Mouse (Mus musculus) heart, embryonic 10.5 days (tissue): ENCODE measurements at regions not wholly inside any gene's neighbourhood (a gene's known extent, or its start where the extent isn't known, plus 50 kb on each side); places are given as distances from the start of the nearest gene placed in this dataset.
"Not testable (repeated sequence)": the region's sequence is repeated elsewhere in the genome, so short reads cannot be mapped to it uniquely, and the experiment has no call there.

Experiments
- DNase-seq: peaks from one replicate; pipeline ENCODE4 v3.0.0-alpha.2; 2017; ENCODE audit warnings: low spot score
- H3K27ac ChIP-seq: fragments of 300-500 bp; sonication (generic); 2 replicates; pipeline ENCODE4 v1.5.1; 2016; ENCODE audit warnings: mild to moderate bottlenecking
- H3K27me3 ChIP-seq: fragments of 300-500 bp; sonication (generic); 2 replicates; pipeline ENCODE4 v1.6.1; 2016; ENCODE audit warnings: mild to moderate bottlenecking; ENCODE audit not compliant: poor library complexity, insufficient read depth, severe bottlenecking
- H3K36me3 ChIP-seq: fragments of 300-500 bp; sonication (generic); 2 replicates; pipeline ENCODE4 v1.6.1; 2016; ENCODE audit warnings: mild to moderate bottlenecking, moderate library complexity
- H3K4me1 ChIP-seq: fragments of 300-500 bp; sonication (generic); 2 replicates; pipeline ENCODE4 v1.6.1; 2016; ENCODE audit warnings: mild to moderate bottlenecking
- H3K4me3 ChIP-seq: fragments of 300-500 bp; sonication (generic); 2 replicates; pipeline ENCODE4 v1.5.1; 2016; ENCODE audit warnings: mild to moderate bottlenecking, moderate library complexity
- H3K9me3 ChIP-seq: fragments of 300-500 bp; sonication (generic); 2 replicates; pipeline ENCODE4 v1.6.1; 2016; ENCODE audit warnings: mild to moderate bottlenecking, moderate library complexity
- WGBS: fragments of 180-500 bp; shearing (Covaris S2); methylation state at CpG from one replicate; pipeline ENCODE4 v1.1.7; 2016; 5-methylcytosine and 5-hydroxymethylcytosine counted together

DNA sequence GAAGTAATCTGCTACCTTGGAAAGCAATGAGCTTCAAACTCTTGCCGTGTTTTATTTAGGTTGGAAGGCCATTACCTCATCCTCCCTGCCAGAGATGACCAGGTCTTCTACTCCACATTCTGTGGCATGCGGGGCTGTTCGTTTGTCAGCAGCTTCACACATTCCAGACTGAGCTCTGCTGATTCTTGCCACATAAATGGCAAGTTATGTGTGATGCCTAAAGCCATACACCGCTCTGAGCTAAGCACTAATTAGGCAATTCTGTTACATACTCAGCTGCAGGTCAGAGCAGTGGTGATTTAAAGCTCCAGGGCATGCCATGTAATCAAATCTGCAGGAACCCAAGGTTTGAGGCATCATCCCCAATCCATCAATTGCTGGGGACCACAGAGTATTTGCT, 106.8 kb upstream of the Mad2l1 start:
- Histone ChIP-seq H3K9me3 (no peaks in the 10 kb centered on the region), H3K27ac (no peak overlapping the region), H3K36me3 (no peaks in the 10 kb centered on the region), H3K27me3 (no peaks in the 10 kb centered on the region), H3K4me3 (no peak overlapping the region), H3K4me1 (peaks cover 4% of the 10 kb centered on the region; the same call in 1 of the 2 replicates)
- no peak for DNase-seq
- 41% methylated on average over 4 of the region's 4 CpGs for WGBS

DNA sequence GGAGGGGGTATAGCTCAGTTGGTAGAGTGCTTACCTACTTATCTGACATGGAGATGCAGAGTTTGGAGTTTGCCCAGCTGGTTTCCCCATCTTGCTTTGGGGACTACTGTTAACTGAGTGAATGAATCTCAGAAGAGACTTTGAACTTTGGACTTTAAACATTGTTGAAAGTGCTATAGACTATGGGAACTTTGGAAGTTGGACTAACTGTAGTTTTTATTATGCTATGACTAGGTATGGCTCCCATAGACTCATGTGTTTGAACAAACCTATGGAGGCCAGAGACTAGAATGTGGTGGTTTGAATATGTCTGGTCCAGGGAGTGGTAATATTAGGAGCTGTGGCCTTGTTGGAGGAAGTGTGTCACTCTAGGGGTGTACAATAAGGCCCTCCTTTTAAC, 84.8 kb upstream of the Mad2l1 start:
- not testable (repeated sequence) for H3K4me1 ChIP-seq, DNase-seq, H3K27ac ChIP-seq

DNA sequence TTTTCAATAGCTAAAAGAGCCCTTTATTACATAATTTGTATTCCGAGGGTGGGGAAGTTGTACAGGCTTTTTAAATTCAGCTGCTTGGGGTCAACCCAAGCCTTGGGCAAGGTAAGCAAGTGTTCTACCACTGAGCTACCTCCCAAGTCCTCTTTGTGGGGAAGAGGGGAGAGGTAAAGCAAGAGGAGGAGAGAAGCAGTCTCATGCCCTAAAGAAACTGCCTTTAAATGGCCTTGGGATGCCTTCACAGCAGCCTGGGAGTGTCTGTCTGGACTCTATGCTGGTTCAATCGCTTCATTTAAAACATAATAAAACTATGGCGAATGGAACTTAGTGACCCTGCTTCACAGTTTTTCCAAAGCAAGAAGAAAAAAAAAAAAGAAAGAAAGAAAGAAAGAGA, 77.0 kb upstream of the Mad2l1 start:
- Histone ChIP-seq H3K36me3 (no peaks in the 10 kb centered on the region), H3K27me3 (no peaks in the 10 kb centered on the region), H3K4me1 (no peaks in the 10 kb centered on the region), H3K9me3 (no peaks in the 10 kb centered on the region), H3K4me3 (no peak overlapping the region), H3K27ac (no peak overlapping the region)
- no peak for DNase-seq
- 86% methylated on average over 3 of the region's 3 CpGs for WGBS

More for the DNA sequence above, 84.8 kb upstream of the Mad2l1 start:
- not testable (repeated sequence) for H3K27me3 ChIP-seq, H3K4me3 ChIP-seq, H3K9me3 ChIP-seq, H3K36me3 ChIP-seq

DNA sequence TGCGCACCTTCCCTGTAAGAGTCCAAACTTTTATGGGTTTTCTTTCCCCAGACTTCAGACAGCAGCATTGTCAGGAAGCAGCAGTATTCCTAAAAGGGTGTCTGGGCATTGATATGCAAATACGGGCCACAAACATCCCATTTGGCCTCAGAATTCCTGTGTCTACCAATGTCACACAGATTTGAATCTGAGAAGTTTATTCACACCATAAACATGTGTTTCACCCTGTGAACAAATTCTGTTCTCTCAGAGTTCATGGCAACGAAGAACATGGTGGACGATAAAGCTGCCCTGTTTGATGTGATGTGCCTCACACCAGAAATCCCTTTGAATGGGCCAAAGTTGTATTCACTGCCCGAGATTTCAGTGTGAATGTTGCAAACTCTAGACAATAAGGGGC, 70.7 kb upstream of the Mad2l1 start:
- DNase-seq: no peak
- Histone ChIP-seq H3K27ac (no peak overlapping the region), H3K4me1 (no peaks in the 10 kb centered on the region), H3K9me3 (no peaks in the 10 kb centered on the region), H3K36me3 (no peaks in the 10 kb centered on the region), H3K27me3 (no peaks in the 10 kb centered on the region), H3K4me3 (no peak overlapping the region)
- whole genome bisulfite sequencing: 71% methylated on average over 4 of the region's 5 CpGs

DNA sequence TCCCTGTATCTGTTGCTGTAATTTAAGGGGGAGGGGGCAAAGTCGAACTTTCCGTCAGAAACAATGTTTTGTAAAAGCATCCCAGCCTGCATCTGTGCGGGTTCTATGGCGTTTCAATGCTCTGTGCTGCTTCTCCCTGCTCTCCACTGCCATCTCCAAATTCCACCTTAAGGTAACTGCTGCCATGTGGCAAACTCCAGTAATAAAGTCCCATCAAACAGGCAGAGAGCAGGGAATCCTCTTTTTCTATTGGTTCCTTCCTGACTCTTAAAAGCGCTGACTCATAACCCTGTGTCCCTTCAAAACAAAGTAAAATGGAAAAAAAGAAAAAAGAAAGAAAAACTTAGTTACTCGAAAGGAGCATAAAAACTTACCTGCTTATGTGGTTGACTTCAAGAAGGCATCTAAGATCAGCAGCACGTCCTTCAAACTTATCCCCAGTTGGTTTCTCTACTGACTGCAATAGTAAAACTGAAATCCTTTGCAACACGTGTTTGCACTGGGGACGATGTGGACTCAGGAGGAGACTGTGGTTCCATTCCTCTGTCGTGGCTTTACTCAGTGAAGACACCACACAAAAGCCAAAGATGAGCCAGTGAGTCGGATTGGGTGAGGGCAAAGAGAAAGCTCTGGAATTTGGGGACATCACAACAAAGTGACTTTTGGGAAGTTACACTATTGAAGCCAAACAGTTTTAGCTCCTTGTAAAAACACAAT, 69.9 kb upstream of the Mad2l1 start:
- H3K4me1 ChIP-seq: no peaks in the 10 kb centered on the region
- no peaks in the 10 kb centered on the region for H3K9me3 ChIP-seq
- no peaks in the 10 kb centered on the region for H3K36me3 ChIP-seq
- WGBS: 72% methylated on average over 11 of the region's 11 CpGs
- no peak overlapping the region for H3K27ac ChIP-seq
- no peaks in the 10 kb centered on the region for H3K27me3 ChIP-seq
- DNase-seq: no peak
- H3K4me3 ChIP-seq: no peak overlapping the region

DNA sequence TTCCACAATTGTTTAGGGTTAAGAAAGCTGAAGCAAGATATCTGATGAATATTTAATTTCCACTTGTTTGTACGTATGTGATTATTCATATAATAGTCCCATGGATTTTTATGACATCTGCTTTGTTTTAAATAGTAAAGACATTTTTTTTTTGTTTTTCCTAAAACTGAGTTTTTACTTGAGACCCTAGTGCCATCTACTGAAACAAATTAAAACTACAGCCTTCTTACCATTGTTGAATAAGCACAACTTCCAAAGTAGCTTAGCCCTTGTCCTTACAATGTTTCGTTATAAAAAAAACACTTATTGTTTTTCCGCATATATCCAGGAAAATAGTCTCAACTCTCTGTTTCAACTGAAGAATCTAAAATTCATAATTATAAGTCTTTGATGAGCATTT, 68.4 kb upstream of the Mad2l1 start:
- H3K27me3 ChIP-seq: no peaks in the 10 kb centered on the region
- H3K9me3 ChIP-seq: no peaks in the 10 kb centered on the region
- no peaks in the 10 kb centered on the region for H3K4me1 ChIP-seq
- no peak overlapping the region for H3K27ac ChIP-seq
- WGBS: 39% methylated on average over 3 of the region's 3 CpGs
- H3K4me3 ChIP-seq: no peak overlapping the region
- no peaks in the 10 kb centered on the region for H3K36me3 ChIP-seq
- no peak for DNase-seq

DNA sequence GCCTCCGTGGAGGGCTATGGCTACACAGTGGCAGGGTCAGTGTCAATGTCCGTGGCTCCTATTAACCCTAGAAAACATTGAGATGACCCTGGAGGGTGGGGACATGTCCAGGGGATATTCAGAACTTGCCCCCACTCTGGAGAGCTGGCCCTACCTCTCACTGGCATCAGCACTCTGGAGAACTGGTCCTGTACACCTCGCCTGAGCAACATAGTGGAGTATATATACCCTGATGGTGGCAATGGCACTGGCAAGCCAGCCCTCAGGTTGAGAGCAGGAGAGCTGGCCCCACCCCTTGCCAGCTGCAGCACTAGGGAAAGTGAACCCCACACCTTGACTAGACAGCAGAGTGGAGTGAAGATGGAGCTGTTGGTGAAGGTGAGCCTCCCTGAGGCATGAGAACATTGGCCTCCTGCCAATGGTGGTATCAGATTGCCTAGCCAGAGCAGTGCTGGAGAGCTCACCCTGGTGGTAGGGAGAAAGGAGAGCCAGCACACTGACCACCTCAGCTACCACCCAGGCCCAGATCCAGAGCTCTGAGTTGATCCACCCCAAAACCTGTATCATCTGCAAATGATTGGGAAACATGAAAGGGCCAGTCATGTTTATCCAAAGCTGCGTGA, 64.5 kb upstream of the Mad2l1 start:
- Histone ChIP-seq H3K4me3 (no peak overlapping the region), H3K4me1 (no peaks in the 10 kb centered on the region), H3K36me3 (no peaks in the 10 kb centered on the region), H3K27ac (no peak overlapping the region), H3K27me3 (no peaks in the 10 kb centered on the region), H3K9me3 (no peaks in the 10 kb centered on the region)
- WGBS: 82% methylated on average over 4 of the region's 4 CpGs
- no peak for DNase-seq

DNA sequence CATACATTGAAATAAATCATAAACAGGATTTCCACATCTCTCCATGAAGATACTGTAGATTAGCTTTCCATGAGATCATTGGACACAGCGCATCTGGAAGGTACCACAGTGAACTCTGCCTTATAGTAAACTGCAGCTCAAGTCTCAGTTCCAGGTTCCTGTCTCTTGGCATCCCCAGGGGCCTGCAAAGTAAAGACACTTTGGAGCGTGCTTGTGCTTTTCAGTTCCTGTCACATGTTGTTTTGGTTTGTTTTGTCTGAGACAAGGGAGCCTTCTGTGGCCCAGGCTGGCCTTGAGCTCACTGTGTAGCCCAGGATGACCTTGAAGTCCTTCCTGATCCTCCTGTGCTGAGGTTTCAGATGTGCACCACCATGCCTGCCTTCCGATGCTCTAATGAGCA, 63.4 kb upstream of the Mad2l1 start:
- Histone ChIP-seq H3K9me3 (no peaks in the 10 kb centered on the region), H3K27ac (no peak overlapping the region), H3K36me3 (no peaks in the 10 kb centered on the region), H3K4me3 (no peak overlapping the region), H3K27me3 (no peaks in the 10 kb centered on the region), H3K4me1 (no peaks in the 10 kb centered on the region)
- WGBS: 76% methylated on average over 3 of the region's 3 CpGs
- DNase-seq: no peak

DNA sequence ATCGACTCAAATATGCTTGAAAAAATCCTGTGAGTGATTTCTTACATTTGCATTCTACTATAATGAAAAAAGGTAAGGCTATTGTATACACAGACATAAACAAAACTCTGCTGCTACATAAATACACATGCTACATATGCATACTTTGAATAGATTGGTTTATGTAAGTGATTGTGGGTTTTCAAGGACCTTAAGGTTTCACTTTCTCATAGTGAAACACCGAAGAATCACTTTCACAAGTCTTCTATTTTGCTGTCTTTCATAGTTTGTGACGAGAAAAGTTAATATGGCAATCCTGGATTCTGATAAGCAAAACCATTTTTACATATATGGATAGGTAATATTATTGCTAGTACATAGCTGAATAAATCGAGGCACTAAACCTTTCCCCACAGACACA, 62.5 kb upstream of the Mad2l1 start:
- Histone ChIP-seq H3K4me1 (no peaks in the 10 kb centered on the region), H3K27me3 (no peaks in the 10 kb centered on the region), H3K27ac (no peak overlapping the region), H3K4me3 (no peak overlapping the region), H3K9me3 (no peaks in the 10 kb centered on the region), H3K36me3 (no peaks in the 10 kb centered on the region)
- DNase-seq: no peak
- 72% methylated on average over 4 of the region's 4 CpGs for WGBS

DNA sequence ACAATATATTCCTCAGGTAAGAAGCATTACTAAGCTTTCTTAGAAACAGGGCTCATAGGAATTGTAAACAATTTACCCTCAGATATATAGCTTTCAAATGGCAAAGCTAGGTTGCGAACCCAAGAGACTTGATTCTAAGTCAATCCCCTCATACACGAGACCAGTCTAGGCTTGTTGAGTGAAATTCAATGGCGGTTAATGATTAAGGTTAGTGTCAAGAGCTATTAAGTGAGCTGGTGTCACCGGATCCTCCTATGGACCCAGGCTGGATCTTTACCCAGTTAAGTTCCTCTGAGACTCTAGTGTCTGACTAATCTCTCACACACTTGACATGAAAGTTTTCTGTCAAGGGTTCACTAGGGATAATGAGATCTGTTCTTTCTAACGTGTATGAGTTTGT, 57.6 kb upstream of the Mad2l1 start:
- H3K27me3 ChIP-seq: no peaks in the 10 kb centered on the region
- H3K4me3 ChIP-seq: no peak overlapping the region
- H3K4me1 ChIP-seq: no peaks in the 10 kb centered on the region
- H3K9me3 ChIP-seq: no peaks in the 10 kb centered on the region
- no peak for DNase-seq
- H3K27ac ChIP-seq: no peak overlapping the region
- no peaks in the 10 kb centered on the region for H3K36me3 ChIP-seq
- 38% methylated on average over 5 of the region's 5 CpGs for WGBS

DNA sequence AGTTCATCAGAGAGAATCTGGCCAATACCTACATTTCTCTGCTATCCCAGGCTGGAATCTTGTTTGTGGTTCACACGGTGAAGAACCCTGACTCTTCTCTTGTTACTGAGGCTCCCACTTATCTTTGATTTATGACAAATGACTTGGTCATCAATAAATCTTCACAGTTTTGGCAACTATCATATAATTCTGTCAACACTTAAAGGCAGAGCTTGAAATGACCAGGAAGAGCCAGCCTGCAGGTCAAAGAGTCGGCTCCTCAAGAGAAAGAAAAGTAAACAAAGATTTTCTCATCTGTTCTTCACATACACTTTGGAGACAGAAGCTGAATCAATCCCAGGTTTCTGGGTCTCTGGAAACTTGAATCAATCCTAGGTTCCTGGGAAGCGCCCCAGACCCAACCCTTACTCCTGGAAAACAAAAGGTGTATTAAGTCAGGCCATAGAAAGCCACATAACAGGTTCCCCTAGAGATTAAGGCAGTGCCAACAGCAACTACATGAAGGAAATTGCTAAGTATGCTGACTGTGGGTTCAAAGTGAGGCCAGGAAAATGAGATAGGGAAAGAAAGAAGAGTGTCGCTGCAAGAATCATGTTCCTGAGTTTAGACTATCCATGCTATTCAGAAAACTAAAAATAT, 56.7 kb upstream of the Mad2l1 start:
- Histone ChIP-seq H3K4me1 (no peaks in the 10 kb centered on the region), H3K27me3 (no peaks in the 10 kb centered on the region), H3K9me3 (no peaks in the 10 kb centered on the region), H3K4me3 (no peak overlapping the region), H3K27ac (no peak overlapping the region), H3K36me3 (no peaks in the 10 kb centered on the region)
- DNase-seq: no peak
- WGBS: 44% methylated on average over 4 of the region's 4 CpGs

DNA sequence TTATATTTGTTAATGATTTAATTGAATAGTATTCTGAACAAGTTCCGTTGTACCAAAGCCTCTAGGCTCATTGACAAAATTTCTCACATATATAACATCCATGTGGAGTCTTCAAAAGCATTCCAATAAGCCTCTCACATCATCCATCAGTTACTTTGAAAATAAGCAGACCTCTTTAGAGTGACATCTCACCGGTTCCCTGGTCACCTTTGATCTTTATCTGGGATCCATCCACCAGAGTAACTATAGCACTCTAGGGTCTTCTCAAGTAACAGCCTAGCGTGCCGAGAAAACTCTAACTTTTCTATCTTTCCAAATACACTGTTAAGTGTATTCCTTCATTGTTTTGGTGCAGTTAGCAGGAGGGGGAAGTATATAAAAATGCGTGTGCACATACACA, 55.6 kb upstream of the Mad2l1 start:
- WGBS: 49% methylated on average over 5 of the region's 5 CpGs
- Histone ChIP-seq H3K27ac (no peak overlapping the region), H3K9me3 (no peaks in the 10 kb centered on the region), H3K4me1 (no peaks in the 10 kb centered on the region), H3K36me3 (no peaks in the 10 kb centered on the region), H3K27me3 (no peaks in the 10 kb centered on the region), H3K4me3 (no peak overlapping the region)
- DNase-seq: no peak

DNA sequence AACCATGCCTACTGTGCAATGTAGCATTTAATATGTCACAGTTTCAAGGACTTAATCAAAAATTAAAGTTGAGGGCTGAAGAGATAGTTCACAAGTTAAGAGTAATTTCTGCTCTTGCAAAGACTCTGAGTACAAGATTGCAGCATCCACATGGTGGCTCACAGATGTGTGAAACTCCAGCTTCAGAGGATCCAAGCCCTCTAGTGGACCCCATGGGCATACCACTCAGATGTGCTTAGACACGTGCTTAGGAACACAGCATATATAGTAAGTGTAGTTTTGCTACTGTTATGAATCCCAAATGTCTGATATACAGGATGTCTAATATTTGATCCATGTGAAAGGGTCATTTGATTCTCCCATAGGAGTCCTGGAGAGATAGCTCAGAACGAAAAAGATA, 55.0 kb upstream of the Mad2l1 start:
- Histone ChIP-seq H3K4me3 (no peak overlapping the region), H3K36me3 (no peaks in the 10 kb centered on the region), H3K27me3 (no peaks in the 10 kb centered on the region), H3K4me1 (no peaks in the 10 kb centered on the region), H3K27ac (no peak overlapping the region), H3K9me3 (no peaks in the 10 kb centered on the region)
- WGBS: 64% methylated on average over 2 of the region's 2 CpGs
- DNase-seq: no peak
